Mouse (Mus musculus) liver, embryonic 12.5 days (tissue): ENCODE results near the gene Btaf1. TPM values are rescaled to one million over a fixed set of nuclear protein-coding genes. Genes with fewer than 3 reads are reported as not detected.
"Not testable (repeated sequence)": the region's sequence is repeated elsewhere in the genome, so short reads cannot be mapped to it uniquely, and the experiment has no call there.

Experiments used
- ATAC-seq: fragments of 200-750 bp; cut with Nextera tagmentation; 2 replicates; pipeline ENCODE4 v1.8.0; 2017; ENCODE audit warnings: moderate number of reproducible peaks, mild to moderate bottlenecking, moderate library complexity
- H3K27ac ChIP-seq: fragments of 300-500 bp; sonication (generic); 2 replicates; pipeline ENCODE4 v1.5.1; 2016; ENCODE audit warnings: mild to moderate bottlenecking
- H3K27me3 ChIP-seq: fragments of 300-500 bp; sonication (generic); replicated peaks from 2 replicates; pipeline ENCODE4 v1.6.1; 2016; ENCODE audit warnings: mild to moderate bottlenecking, moderate library complexity
- H3K36me3 ChIP-seq: fragments of 300-500 bp; sonication (generic); 2 replicates; pipeline ENCODE4 v1.6.1; 2016; ENCODE audit warnings: mild to moderate bottlenecking, moderate library complexity
- H3K4me1 ChIP-seq: fragments of 300-500 bp; sonication (generic); 2 replicates; pipeline ENCODE4 v1.6.1; 2016
- H3K4me2 ChIP-seq: fragments of 300-500 bp; sonication (generic); 2 replicates; pipeline ENCODE4 v1.6.1; 2016; ENCODE audit warnings: mild to moderate bottlenecking, moderate library complexity
- H3K4me3 ChIP-seq: fragments of 300-500 bp; sonication (generic); 2 replicates; pipeline ENCODE4 v1.5.1; 2016; ENCODE audit warnings: mild to moderate bottlenecking, moderate library complexity
- H3K9ac ChIP-seq: fragments of 300-500 bp; sonication (generic); 2 replicates; pipeline ENCODE4 v1.6.1; 2016; ENCODE audit warnings: mild to moderate bottlenecking, moderate library complexity
- H3K9me3 ChIP-seq: fragments of 300-500 bp; sonication (generic); replicated peaks from 2 replicates; pipeline ENCODE4 v1.6.1; 2016; ENCODE audit warnings: mild to moderate bottlenecking, moderate library complexity
- WGBS: fragments of 180-500 bp; shearing (Covaris S2); methylation state at CpG from one replicate; pipeline ENCODE4 v1.1.7; 2016; ENCODE audit not compliant: insufficient replicate concordance; 5-methylcytosine and 5-hydroxymethylcytosine counted together
- polyA plus RNA-seq: library from polyadenylated mRNA; unstranded; fragments of >200 nt; fragmentation: Nextera tagmentation; extraction: Ambion mirVana; gene quantifications from 2 replicates; pipeline ENCODE4 v1.2.1, GENCODE M21; 2016

Gene Btaf1
- polyA plus RNA-seq, 1 experiment from 2014 or later, result 23.0 TPM

GRCm38 (mm10) chr19:36927800-36928361, 2.0 kb downstream of the Btaf1 start:
- peaks cover 60% of the 10 kb centered on the region for H3K4me1 ChIP-seq
- no peak for ATAC-seq
- 55% methylated on average over 6 of the region's 6 CpGs for WGBS
- H3K36me3 ChIP-seq, result peaks cover 8% of the 10 kb centered on the region
- H3K4me2 ChIP-seq, result peak overlapping the region; percentile 76
- no peaks in the 10 kb centered on the region for H3K9me3 ChIP-seq
- peak overlapping the region; percentile 99 for H3K27ac ChIP-seq
- peak overlapping the region; percentile 98 for H3K9ac ChIP-seq
- H3K4me3 ChIP-seq, result peak overlapping the region; percentile 98
- H3K27me3 ChIP-seq, result no peaks in the 10 kb centered on the region

GRCm38 (mm10) chr19:36929816-36930215, 3.9 kb downstream of the Btaf1 start:
- H3K27ac ChIP-seq, result no peak overlapping the region
- no peaks in the 10 kb centered on the region for H3K9me3 ChIP-seq
- H3K27me3 ChIP-seq, result no peaks in the 10 kb centered on the region
- H3K4me3 ChIP-seq, result no peak overlapping the region
- H3K4me2 ChIP-seq, result peak overlapping the region; percentile 34; the same call in 1 of the 2 replicates
- H3K4me1 ChIP-seq, result peaks cover 68% of the 10 kb centered on the region
- no peak for ATAC-seq
- H3K9ac ChIP-seq, result no peak overlapping the region
- H3K36me3 ChIP-seq, result peaks cover 8% of the 10 kb centered on the region

GRCm38 (mm10) chr19:36932097-36932496, 6.2 kb downstream of the Btaf1 start:
- Histone ChIP-seq H3K27me3 (no peaks in the 10 kb centered on the region), H3K4me3 (no peak overlapping the region), H3K4me1 (peaks cover 80% of the 10 kb centered on the region), H3K4me2 (peak overlapping the region; percentile 35), H3K9ac (no peak overlapping the region), H3K27ac (peak overlapping the region; percentile 61), H3K36me3 (peaks cover 21% of the 10 kb centered on the region), H3K9me3 (no peaks in the 10 kb centered on the region)
- 0 out of 2 replicates have a peak, but pooled peaks have one; percentile 31 for ATAC-seq

GRCm38 (mm10) chr19:36932613-36933012, 6.7 kb downstream of the Btaf1 start:
- no peak for ATAC-seq
- no peak overlapping the region for H3K9ac ChIP-seq
- WGBS, result 53% methylated on average over 2 of the region's 2 CpGs
- no peak overlapping the region for H3K4me3 ChIP-seq
- no peak overlapping the region for H3K4me2 ChIP-seq
- H3K27me3 ChIP-seq, result no peaks in the 10 kb centered on the region
- H3K27ac ChIP-seq, result peak overlapping the region; percentile 64; the same call in 1 of the 2 replicates
- H3K4me1 ChIP-seq, result peaks cover 76% of the 10 kb centered on the region
- H3K9me3 ChIP-seq, result no peaks in the 10 kb centered on the region
- peaks cover 21% of the 10 kb centered on the region for H3K36me3 ChIP-seq

GRCm38 (mm10) chr19:36936285-36936684, 10.4 kb downstream of the Btaf1 start:
- ATAC-seq, result no peak
- no peak overlapping the region for H3K27ac ChIP-seq
- H3K9me3 ChIP-seq, result no peaks in the 10 kb centered on the region
- H3K27me3 ChIP-seq, result no peaks in the 10 kb centered on the region
- peaks cover 17% of the 10 kb centered on the region for H3K36me3 ChIP-seq
- no peak overlapping the region for H3K4me2 ChIP-seq
- peaks cover 67% of the 10 kb centered on the region for H3K4me1 ChIP-seq
- H3K4me3 ChIP-seq, result no peak overlapping the region
- H3K9ac ChIP-seq, result no peak overlapping the region
- 54% methylated on average over 4 of the region's 4 CpGs for WGBS

GRCm38 (mm10) chr19:36938008-36938407, 12.1 kb downstream of the Btaf1 start:
- Histone ChIP-seq H3K9ac (no peak overlapping the region), H3K4me2 (no peak overlapping the region), H3K27me3 (no peaks in the 10 kb centered on the region), H3K27ac (no peak overlapping the region), H3K9me3 (no peaks in the 10 kb centered on the region), H3K36me3 (peaks cover 17% of the 10 kb centered on the region), H3K4me3 (no peak overlapping the region), H3K4me1 (peaks cover 53% of the 10 kb centered on the region)
- no peak for ATAC-seq

- no peak overlapping the region for H3K4me2 ChIP-seq
- H3K9me3 ChIP-seq, result no peaks in the 10 kb centered on the region
- H3K9ac ChIP-seq, result no peak overlapping the region
- H3K4me1 ChIP-seq, result peaks cover 42% of the 10 kb centered on the region
- H3K36me3 ChIP-seq, result peaks cover 25% of the 10 kb centered on the region
- H3K27me3 ChIP-seq, result no peaks in the 10 kb centered on the region
- H3K4me3 ChIP-seq, result no peak overlapping the region
- ATAC-seq, result peak; percentile 63; the same call in 1 of the 2 replicates
- no peak overlapping the region for H3K27ac ChIP-seq
- WGBS, result 35% methylated on average over 1 of the region's 1 CpGs
Observed at GRCm38 (mm10) chr19:36940064-36940463, 14.2 kb downstream of the Btaf1 start.

- Histone ChIP-seq H3K4me2 (no peak overlapping the region), H3K9ac (no peak overlapping the region), H3K4me3 (no peak overlapping the region), H3K27ac (no peak overlapping the region), H3K4me1 (peaks cover 36% of the 10 kb centered on the region), H3K27me3 (no peaks in the 10 kb centered on the region), H3K9me3 (no peaks in the 10 kb centered on the region), H3K36me3 (peaks cover 53% of the 10 kb centered on the region)
- WGBS, result 34% methylated on average over 4 of the region's 4 CpGs
- ATAC-seq, result peak; percentile 71
Observed at GRCm38 (mm10) chr19:36953637-36954206, 27.8 kb downstream of the Btaf1 start.

GRCm38 (mm10) chr19:36958331-36958730, 32.5 kb downstream of the Btaf1 start:
- no peak for ATAC-seq

GRCm38 (mm10) chr19:36961320-36961719, 35.4 kb downstream of the Btaf1 start:
- H3K27ac ChIP-seq, result no peak overlapping the region
- H3K27me3 ChIP-seq, result no peaks in the 10 kb centered on the region
- no peak overlapping the region for H3K4me2 ChIP-seq
- no peaks in the 10 kb centered on the region for H3K9me3 ChIP-seq
- no peak overlapping the region for H3K4me3 ChIP-seq
- no peak for ATAC-seq
- 85% methylated on average over 1 of the region's 1 CpGs for WGBS
- H3K9ac ChIP-seq, result no peak overlapping the region
- H3K4me1 ChIP-seq, result peaks cover 14% of the 10 kb centered on the region
- H3K36me3 ChIP-seq, result peaks cover 88% of the 10 kb centered on the region

More at GRCm38 (mm10) chr19:36958331-36958730, 32.5 kb downstream of the Btaf1 start:
- WGBS, result 85% methylated on average over 4 of the region's 4 CpGs
- no peak overlapping the region for H3K27ac ChIP-seq
- no peaks in the 10 kb centered on the region for H3K27me3 ChIP-seq
- H3K4me3 ChIP-seq, result no peak overlapping the region
- H3K9me3 ChIP-seq, result no peaks in the 10 kb centered on the region
- peaks cover 24% of the 10 kb centered on the region for H3K4me1 ChIP-seq
- H3K36me3 ChIP-seq, result peaks cover 70% of the 10 kb centered on the region
- H3K4me2 ChIP-seq, result no peak overlapping the region
- H3K9ac ChIP-seq, result no peak overlapping the region

- not testable (repeated sequence) for H3K27me3 ChIP-seq, H3K9me3 ChIP-seq, H3K9ac ChIP-seq, H3K4me3 ChIP-seq
- H3K4me1 ChIP-seq, result peaks cover 14% of the 10 kb centered on the region
- H3K4me2 ChIP-seq, result peak overlapping the region; percentile 37
- peaks cover 84% of the 10 kb centered on the region for H3K36me3 ChIP-seq
- peak; percentile 65 for ATAC-seq
- 70% methylated on average over 6 of the region's 6 CpGs for WGBS
- H3K27ac ChIP-seq, result peak overlapping the region; percentile 62; the same call in 1 of the 2 replicates
Observed at GRCm38 (mm10) chr19:36962544-36963260, 36.8 kb downstream of the Btaf1 start.

- H3K4me1 ChIP-seq, result peaks cover 19% of the 10 kb centered on the region
- peaks cover 92% of the 10 kb centered on the region for H3K36me3 ChIP-seq
- no peaks in the 10 kb centered on the region for H3K27me3 ChIP-seq
- H3K4me3 ChIP-seq, result no peak overlapping the region
- ATAC-seq, result no peak
- H3K4me2 ChIP-seq, result no peak overlapping the region
- 92% methylated on average over 5 of the region's 5 CpGs for WGBS
- H3K9me3 ChIP-seq, result no peaks in the 10 kb centered on the region
- no peak overlapping the region for H3K9ac ChIP-seq
- no peak overlapping the region for H3K27ac ChIP-seq
Observed at GRCm38 (mm10) chr19:37004557-37004956, 78.7 kb downstream of the Btaf1 start.
